Mouse (Mus musculus) ES-Bruce4 (cell line): ENCODE measurements at regions not wholly inside any gene's neighbourhood (a gene's known extent, or its start where the extent isn't known, plus 50 kb on each side); places are given as distances from the start of the nearest gene placed in this dataset.

ENCODE experiments used
- CTCF ChIP-seq: IDR thresholded peaks from one replicate; pipeline ENCODE4 v1.8.1; 2011; ENCODE audit warnings: low read depth, low read length
- EP300 ChIP-seq: IDR thresholded peaks from 2 replicates; pipeline ENCODE4 v1.6.1; 2011; ENCODE audit warnings: low read depth, low read length; ENCODE audit not compliant: insufficient read depth
- POLR2A ChIP-seq: IDR thresholded peaks from one replicate; pipeline ENCODE4 v1.8.1; 2011; ENCODE audit warnings: low read length; ENCODE audit not compliant: insufficient read depth

DNA sequence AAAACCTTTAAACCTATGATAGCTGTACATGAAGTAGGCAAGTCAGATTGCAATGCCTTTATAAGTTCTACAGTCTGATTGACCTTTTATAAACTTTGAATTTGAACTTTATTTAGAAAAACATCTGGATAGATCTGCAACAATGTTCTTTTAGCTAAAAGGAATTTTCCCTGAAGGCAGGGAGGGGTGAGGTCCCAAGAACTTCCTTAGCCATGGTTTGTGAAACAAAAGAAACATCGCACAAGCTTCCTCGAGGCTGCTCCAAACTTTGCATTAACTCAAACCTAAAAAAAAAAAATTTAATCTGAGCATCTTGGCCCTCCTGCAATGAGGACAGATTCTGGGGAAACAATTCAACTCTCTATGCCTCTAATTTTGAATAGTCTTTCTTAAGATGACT is 854.8 kb upstream of the Gm8797 start:
- no peak for TF ChIP-seq POLR2A
- no peak for TF ChIP-seq CTCF
- TF ChIP-seq EP300, result no peak
